Mouse (Mus musculus) telencephalon, adult 2 months (tissue): ENCODE results near the gene Gm39566.

Experiments
- DNase-seq: peaks from one replicate; pipeline ENCODE4 v3.0.0-alpha.2; 2011; ENCODE audit warnings: low read depth, low spot score

Gm39566 gene

DNA sequence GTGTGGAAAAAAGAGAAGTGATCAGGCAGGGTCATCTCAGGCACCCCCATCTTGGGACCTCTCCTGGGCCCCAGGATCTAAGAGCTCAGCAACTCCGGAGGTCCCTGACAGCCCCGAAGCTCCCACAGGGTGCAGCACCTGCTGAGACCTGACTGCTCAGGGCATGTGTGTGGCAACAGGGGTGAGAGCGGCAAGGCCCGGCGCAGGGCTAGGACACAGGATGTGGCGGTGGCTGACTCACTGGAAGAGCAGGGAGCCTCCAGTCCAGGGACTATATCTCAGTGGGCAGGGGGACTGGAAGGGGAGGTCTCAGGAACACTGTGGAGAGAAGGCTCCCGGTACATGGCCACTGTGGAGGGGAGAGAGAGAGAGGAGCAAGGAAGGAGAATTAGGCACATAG, 17.2 kb downstream of the Gm39566 start:
- DNase-seq: no peak

DNA sequence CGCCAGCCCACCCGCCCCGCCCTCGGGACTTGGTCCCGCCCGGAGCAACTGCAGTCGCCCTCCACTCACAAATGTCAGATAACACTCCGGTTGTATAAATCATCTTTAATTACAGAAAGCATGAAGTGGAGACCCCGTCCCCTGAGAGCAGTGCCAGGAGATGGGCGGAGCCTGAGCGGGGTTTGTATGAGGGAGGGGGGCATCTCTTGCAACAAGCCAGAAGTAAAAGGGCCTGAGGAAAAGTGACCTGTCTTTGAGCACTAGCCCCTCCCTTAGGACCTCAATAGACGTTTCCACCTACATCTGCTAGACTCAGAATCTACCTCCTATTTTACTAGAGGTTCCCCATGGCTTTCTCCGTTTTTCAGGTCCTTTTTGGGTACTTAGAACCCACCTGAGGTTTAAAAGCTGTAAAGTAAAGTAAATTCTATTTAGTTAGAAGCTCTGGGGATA, 19.1 kb downstream of the Gm39566 start:
- DNase-seq: no peak

DNA sequence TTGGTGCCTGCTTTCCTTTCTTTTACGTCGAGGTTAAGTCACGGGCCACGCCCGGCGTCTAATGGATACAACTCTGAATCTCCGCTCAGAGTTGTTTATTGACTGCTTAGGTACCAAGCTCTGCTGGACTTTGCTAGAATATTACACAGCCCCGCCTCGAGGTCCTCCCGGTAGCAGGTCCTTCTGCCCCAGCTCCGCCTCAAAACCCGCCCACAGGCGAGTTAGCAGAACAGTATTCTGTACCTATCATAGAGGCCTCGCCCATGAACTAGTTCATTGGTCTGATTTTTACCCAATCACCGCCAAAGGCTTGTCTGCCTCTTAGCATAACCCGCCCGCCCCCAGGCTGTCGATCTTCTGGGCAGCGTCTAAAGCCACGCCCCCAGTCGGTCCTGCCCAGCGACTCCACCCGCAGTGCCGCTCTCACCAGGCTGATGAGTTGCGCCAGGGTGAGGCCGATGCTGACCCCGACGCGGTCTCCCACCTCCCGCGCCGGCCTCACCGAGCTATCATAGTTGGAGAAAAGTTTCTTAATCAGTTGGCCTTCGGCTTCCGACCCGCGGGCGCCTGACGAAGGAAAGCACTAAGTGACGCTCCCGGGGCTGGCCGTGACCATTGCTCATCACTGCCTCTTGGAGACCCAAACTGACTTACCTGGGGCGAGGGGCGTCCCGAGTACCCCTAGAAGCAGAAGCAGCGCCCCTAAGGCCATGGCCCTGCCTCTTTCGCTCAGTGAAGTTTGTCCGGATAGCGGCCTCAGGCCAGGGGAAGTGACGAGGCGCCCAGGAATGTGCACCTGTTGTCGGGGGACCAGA, 19.7 kb downstream of the Gm39566 start, which contains the start of gene Chrnb1:
Gene Chrnb1 (minus strand): TSS at position 776 of the 815 bp plus-strand sequence.
- peak; percentile 94 for DNase-seq

DNA sequence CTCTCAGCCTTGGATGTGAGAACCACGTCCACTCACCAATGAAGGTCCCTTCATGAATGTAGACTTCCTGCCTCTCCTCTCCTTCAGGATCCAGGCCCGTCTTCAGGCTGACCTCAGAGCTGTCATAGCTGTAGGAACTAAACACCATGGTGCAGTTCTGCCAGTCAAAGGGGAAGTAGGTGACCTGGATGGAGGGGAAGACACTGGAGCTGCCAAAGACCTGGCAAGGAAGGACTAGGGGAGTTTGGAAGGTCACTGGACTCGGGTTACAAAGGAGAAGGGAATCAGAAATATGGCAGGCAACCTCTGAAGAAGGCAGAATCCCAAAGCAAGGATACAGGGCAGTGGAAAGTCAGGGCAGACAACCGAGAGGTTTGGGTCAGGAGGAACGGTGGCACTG, 21.7 kb downstream of the Gm39566 start:
- DNase-seq: no peak

DNA sequence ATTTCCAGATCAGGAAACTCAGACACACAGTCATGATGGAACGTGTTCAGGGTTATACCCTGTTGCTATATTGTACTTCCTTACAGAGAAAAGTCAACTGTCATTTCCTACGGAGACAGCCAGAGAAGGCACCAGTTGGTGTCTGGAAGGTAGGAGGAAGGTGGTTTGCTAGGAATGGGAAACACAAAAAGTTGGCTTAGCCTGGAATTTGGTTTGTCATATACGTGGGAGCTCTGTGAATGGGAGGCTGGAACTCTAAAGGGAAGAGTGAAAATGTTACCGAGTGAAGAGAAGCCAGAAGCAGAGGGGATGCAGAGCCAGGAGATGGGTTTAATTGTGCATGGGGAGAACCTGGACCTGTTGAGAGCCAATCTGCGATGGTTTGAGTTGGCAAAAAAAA, 23.7 kb downstream of the Gm39566 start:
- DNase-seq: no peak

DNA sequence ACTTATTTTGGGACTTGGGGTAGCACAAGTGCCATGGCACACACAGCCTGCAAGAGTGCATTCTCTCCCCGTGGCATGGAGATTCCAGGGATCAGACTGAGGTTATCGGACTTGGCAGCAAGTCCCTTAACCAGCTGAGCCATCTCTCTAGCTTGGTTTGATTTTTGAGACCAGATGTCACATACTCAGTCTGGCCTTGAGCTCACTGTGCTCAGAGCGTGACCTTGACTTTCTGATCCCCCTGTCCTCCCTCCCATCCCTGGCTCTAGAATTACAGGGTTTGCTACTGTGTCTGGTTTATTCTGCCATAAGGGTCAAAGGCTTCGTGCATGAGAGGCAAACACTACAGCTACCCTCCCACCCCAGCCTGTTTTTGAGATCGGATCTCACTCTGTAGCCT, 25.7 kb downstream of the Gm39566 start:
- DNase-seq: no peak

DNA sequence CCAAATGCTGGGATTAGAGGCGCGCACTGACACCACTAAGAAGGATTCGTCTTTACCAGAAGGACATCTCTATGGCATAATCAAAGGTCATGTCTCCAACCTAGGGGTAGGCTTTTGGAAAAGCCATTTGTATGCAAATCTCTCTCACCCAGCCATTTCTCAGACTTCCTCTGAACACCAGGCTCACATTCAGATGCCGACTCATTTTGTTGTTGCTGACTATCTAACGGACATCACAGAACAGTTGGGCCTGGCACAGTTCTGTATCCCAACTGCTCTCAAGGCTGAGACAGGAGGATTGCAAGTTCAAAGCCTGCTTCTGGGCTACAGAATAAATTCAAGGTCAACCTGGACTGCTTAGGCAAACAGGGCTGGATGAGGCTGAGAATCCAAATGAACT, 27.8 kb downstream of the Gm39566 start:
- no peak for DNase-seq

DNA sequence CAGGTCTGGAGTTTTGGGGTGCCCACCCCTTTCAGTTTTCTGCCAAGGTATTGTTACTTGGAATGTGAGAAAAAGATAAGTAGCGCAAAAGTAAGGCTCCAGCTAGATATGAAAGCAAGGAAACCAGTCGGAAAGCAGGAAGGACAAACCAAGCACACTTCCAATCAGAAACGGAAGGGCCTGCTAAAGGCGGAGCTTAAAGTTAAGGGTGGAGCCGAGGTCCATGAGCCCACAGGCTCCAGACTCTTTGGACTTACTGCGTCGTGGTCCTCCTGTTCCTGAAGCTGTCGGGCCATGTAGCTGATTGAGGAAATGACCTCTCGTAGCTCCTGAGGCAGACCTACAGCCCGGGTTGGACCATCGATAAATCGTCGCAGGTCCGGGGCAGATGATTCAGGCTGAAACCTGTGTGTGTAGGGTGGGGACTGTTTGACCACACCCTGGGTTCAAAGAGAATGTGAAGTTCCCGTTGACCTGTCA, 30.3 kb downstream of the Gm39566 start:
- DNase-seq: no peak

DNA sequence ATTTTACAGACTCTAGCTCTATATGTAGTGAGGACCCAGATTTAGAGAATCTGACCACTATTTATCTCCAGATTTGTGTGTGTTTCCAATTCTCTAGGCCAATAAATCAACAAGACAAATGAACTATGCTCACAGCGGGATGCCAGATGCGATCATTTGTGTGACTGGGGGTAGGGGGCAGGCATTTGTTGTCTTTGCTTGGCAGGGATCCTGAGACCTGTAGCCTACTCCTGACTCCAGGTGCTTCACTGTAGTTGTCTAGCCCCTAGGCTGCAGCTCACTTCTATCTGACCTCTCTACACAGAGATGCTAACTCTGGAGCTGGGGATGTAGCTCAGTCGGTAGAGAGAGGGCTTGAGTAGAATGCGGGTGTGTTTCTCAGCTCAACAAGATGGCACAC, 33.3 kb downstream of the Gm39566 start:
- no peak for DNase-seq

DNA sequence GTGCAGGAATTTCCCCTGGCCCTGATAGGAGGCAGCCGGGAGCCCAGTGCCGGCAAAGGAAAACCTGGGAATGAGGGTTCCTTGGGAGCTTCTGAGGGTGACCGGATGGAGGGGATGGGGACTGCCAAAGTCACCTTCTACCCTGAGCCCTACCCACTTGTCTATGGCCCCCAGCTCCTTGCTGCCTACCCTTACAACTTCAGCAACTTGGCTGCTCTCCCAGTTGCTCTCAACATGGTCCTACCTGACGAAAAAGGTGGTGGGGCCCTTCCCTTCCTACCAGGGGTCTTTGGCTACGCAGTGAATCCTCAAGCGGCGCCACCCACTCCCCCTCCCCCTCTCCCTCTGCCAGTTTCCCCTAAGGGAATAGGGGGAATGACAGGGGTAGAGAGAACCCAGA, 36.1 kb downstream of the Gm39566 start:
- no peak for DNase-seq

DNA sequence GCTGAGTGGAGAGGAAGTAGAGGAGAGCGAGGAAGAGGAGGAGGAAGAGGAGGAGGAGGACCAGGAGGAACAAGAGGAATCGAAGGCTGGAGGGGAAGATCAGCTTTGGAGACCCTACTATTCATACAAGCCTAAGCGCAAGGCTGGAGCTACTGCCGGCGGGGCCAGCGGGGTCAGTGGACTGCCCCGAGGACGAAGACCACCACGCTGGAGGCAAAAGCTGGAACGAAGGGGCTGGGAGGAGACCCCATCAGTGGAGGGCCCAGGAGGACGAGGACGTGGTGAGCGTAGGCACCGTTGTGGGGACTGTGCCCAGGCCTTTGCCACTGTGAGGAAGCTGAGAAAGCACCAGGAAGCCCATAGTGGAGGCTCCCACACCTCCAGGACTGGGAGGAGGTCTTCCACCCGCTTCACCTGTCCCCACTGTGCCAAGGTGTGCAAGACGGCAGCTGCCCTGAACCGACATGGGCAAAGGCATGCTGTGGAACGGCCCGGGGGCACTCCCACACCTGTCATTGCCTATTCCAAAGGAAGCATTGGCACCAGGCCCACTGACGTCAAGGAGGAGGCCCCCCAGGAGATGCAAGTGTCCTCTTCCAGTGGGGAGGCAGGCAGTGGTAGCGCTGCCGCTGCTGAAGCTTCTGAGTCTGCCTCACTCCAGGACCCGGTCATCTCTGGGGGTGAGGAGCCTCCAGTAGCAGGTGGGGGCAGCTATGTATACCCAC, 36.7 kb downstream of the Gm39566 start:
- DNase-seq: no peak

DNA sequence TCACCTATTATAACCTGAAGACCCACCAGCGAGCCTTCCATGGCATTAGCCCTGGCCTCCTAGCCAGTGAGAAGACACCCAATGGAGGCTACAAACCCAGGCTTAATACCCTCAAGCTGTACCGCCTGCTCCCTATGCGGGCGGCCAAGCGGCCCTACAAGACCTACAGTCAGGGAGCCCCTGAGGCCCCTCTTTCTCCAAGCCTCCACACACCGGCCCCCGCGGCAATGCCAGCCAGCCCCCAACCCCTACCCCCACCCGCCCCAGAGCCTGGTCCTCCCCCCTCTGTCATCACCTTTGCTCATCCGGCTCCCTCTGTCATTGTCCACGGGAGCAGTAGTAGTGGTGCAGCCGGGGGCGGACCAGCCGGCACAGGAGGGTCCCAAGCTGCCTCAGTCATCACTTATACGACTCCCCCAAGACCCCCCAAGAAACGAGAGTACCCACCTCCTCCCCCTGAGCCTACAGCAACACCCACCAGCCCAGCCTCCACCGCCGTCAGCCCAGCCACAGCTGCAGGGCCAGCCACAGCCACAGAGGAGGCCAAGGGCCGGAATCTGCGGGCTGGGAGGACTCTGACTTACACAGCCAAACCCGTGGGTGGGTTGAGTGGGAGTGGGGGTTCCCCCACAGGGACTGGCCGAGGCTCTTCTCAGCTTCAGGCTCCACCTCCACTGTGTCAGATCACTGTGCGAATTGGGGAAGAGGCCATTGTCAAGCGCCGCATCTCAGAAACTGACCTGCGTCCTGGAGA, 37.4 kb downstream of the Gm39566 start:
- DNase-seq: no peak

DNA sequence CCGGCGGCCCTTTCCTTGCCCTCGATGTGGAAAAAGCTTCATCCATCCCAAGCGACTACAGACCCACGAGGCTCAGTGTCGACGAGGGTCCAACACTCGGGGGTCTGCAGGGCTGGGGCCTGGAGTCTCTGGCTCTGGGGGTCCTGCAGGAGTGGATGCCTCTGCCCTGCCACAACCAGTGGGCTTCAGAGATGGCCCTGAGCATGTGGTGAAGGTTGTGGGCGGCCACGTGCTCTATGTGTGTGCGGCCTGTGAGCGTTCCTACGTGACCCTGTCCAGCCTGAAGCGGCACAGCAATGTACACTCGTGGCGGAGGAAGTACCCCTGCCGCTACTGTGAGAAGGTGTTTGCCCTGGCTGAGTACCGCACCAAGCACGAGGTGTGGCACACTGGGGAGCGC, 38.6 kb downstream of the Gm39566 start:
- DNase-seq: no peak

DNA sequence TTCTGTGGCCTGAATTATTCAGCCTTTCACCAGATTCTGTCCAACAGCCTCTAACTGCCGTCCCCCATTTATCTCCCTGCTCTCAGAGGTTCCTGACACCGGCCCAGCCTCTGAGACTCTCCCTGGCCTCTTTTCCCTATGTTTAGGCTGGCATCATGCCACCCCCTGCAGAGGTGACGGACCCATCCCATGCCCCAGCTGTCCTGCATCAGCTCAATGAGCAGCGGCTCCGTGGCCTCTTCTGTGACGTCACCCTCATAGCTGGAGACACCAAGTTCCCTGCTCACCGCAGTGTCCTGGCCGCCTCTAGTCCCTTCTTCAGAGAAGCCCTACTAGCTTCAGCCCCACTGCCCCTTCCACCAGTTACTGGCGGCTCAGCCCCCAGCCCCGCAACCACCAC, 39.4 kb downstream of the Gm39566 start:
- DNase-seq: no peak

DNA sequence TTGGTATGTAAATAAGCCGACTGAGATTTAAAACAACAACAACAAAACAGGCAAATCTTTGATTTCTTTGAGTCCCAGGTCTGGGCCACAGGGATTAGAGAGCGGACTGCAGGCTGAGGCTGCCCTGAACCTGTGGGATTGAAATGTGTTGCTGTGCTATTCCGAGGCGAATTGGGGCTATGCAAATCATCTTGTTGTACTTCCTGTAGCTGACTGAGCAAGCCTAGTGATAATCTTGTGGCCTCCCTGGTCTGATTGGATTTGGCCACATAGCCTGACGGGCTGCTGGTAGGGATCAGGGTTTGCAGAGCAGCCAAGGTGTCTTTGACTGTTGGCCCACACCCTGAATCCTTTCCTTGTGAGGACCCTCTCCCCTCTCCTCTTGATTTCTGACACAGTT, 40.1 kb downstream of the Gm39566 start:
- no peak for DNase-seq

DNA sequence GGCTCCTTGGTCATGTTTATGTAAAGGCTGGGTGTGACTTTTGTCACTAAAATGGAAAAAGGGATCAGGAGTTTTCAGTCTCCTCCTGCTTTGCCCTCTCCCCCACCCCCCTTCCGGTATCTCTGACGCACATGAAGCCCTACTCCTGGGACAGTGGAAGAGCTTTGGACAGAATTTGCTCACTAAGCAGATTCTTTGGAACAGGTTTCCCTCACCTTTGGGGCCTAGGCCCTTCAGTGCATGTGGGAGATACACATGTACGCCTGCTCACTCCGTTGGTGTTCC, 47.5 kb downstream of the Gm39566 start:
- DNase-seq: no peak

DNA sequence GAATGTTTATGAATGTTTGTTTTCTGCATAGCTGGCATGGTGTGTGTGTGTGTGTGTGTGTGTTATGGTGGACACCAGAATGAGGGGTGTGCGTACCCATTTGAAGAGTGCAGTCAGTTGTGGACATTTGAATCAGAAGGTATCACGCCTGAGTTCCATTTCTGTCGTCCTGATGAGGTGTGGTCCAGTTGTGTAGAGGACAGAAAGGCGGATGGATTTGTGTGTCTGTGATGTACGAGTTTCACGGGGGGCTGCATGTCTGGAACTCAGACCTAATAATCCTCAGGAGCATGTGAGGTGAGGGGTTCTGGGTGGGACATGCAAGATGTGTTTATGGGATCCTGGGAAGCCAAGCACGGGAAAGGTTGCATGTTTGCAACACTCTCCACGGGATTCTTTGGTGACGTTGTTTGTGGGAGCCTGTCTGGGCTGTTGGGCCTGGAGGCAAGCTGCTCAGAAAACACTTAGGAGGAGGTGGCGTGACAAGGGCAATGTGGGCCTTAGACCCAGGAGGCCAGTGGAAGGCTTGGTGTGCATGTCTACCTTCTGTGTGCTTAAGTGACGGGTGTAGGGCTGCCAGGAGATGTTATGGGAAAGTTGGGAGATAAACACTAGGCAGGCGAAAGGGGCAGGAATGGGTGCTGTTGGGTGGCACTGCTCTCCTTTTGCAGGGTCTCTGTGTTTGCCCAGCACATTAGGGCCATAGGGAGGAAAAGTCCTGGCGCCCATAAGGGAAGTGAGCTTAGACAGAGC, 48.0 kb downstream of the Gm39566 start:
- no peak for DNase-seq

DNA sequence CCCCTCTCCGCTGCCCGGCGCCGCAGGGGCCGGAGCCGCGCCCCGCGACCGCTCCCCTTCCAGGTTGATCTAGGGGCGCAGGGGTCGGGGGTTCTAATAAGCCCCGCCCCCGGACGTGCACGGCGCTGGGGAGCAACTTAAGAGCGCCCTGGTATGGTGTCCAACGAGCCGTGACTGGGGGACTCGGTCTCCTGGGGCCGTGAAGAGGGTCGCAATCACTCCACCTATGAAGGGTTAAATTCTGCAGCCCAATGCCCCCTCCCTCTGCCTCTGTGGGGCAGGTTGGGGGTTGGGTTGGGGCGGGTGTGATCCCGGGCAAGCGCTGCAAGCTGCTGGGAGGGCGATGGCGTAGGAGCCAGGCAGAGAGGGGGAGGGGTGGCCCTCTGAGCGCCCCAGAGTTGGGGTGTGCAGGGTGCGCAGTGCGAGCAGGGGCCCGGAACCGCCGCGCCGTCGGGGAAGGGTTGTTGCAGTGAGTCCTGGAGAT, 48.9 kb downstream of the Gm39566 start:
- DNase-seq: no peak

DNA sequence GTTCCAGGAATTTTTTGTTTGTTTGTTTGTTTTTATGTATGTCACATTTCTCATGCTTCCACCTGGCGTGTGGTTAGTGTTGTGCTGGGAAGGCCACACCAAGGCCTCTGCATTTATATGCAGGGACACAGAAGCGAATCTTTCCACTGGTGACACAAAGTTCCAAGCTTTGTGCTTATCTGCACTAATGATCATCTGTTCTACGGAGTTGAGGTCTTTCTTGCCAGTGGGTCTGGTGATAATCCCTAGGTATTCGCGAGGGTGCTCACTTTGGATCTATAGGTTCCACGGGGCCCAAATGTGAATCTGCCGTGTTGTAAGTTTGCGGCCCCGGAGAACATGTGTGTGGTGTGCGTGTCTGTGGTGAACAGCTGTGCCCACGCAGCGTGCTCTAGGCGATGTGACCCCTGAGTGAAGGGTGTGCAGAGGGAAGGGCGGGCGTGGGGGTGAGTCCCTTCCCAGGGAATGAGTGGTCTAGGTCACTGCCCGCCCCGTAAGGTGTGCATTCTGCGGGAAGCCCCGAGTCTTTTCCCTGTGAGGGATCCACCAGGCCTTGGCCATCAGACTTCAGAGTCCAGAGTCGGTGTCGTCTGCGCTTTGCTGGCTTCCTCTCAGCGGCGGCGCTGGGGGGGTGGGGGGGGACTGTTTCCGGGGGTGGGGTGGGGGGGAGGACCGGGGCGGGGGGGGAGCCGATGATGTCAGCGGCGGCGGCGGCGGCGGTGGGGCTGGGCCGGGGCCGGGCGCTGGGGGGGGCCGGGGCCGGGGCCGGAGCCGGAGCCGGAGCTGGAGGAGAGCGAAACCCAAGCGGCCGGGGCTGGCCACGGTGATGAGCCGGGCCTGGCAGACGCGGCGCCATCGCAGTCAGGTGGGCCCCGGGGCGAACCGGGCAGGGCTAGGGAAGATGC, 49.6 kb downstream of the Gm39566 start, which contains the start of gene Zbtb4:
Gene Zbtb4 (plus strand): TSS at position 692 of the 905 bp plus-strand sequence.
- no peak for DNase-seq

DNA sequence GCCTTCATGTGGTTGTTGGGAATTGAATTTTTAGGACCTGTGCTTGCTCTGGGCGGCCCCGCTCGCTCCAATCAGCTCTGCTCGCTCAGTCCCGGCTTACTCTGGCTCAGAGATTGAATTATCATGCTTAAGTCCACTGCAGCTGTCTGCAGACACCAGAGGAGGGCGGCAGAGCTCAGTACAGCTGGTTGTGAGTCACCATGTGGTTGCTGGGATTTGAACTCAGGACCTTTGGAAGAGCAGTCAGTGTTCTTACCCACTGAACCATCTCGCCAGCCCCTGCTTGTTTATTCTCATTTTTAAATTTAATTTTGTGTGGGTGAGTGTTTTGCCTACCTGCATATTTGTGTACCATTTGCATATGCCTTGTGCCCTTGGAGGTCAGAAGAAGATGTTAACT, 51.5 kb downstream of the Gm39566 start:
- DNase-seq: no peak
